Mouse (Mus musculus) spleen, postnatal 10 days (tissue): ENCODE data around the gene Lrrn2.

Source experiments
- DNase-seq, 2 experiments: peaks; one replicate each; pipeline ENCODE4 v3.0.0; 2021 to 2022; ENCODE audit warnings: low spot score in 2 of 2

Lrrn2 gene

DNA sequence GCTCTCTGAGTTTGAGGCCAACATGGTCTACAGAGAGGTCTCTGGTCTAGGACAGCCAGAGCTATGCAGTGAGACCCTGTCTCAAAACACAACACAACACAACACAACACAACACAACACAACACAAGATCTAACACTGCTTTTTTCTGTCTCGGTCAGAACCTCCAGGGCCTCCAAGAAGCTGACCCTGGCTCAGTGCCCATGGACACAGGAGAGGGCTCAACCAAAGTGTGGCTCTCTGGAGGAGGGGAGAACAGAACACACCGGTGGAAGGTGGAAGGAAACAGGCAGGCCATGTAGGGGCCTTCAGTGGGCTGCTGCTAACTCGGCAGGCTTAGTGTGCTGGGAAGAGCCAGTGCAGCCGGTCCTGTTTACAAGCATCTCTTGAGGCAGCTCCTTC is 5.6 kb downstream of the Lrrn2 start:
- DNase-seq = no peak

- no peak for DNase-seq
Observed at GRCm38 (mm10) chr1:132886626-132887025, 6.6 kb downstream of the Lrrn2 start.

DNA sequence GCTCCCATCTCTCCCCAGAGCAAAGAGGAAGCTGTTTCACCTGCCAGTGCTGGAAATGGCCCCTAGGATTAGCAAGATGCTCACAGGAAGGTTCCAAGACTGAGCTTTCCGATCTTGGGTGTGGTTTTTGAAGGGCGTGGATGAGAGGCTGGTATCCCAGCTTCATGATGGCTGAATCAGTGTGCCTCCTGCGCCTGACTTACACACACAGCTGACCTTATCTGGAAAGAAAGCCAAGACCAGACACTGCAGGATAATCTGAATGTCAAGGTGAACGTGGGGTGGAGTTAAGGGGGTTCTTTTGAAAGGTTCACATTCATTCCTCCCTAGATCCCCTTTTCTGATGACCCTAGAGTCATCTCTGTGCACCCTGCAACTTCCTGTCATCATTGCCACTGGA is 8.7 kb downstream of the Lrrn2 start:
- DNase-seq = no peak

- DNase-seq = no peak
Observed at GRCm38 (mm10) chr1:132890161-132890794, 10.2 kb downstream of the Lrrn2 start.

DNA sequence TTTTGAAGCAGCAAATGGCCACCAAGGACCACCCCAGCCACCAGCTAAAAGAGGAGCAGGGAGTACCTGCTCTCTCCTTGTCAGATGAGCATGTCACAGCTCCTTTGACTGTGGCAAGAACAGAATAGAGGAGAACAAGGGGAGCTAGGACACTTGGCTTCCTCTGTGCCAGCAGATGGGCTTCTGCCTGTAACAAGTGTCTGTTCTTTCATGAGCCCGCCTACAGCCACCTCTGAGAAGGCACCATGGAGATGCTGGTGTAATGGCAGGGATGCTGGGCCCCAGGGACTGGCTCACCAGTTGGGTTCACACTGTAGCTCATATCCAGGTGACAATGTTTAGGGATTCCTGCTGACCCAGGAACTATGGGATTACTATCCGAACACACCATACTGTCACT is 12.0 kb downstream of the Lrrn2 start:
- DNase-seq = no peak

DNA sequence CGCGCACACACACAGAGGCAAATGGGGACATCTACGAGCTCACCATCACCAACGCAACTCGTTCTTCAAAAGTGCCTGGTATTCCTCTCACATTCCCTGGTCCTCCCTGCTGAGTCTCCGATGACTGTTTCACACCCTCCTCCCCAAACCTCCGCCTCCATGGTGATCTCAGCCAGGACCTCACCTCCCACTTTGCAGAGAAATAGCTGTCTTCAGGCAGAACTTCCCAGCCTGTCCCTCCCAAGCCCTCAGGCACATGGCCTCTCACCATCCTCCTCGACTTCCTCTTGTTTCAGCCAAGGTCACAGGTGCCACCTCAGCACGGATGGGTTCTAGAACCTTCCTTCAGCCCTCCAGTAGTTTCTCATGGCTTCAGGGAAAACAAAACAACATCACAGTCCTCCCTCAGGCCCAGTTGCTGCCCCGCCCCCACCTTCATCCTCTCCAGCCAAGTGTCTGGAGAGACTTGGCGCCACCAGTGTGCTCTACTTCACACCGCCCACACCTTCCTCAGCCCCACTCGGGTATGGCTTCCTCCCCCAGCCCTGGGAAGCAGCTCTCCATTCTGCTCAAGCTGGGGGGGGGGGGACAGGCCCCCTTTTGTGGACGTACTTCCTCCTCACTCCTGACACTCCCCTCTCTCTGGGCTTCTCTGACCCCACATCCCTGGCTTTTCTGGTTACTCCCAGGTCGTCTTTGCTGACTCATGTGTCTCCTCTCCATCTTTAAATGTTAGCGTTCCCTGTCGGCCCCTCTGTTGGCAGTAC is 13.4 kb downstream of the Lrrn2 start:
- DNase-seq = no peak

DNA sequence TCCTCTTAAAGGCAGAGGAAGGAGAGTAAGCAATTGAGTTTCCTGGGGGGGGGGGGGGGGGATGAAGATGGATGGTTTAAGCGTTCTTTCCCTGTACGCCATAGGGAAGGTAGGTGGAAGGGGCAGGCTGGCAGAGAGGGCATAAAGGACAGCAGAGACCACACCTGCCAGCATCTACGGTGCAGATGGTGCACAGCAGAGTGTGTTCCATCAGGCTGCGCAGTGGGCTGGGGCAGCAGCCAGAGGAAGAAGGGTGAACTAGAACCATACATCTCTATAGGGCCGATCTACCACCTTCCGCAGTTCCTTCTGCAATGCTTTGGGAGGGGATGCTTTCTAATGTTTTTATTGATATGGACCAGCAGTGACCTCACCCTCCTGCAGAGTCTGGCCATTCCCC is 19.0 kb downstream of the Lrrn2 start:
- no peak for DNase-seq

DNA sequence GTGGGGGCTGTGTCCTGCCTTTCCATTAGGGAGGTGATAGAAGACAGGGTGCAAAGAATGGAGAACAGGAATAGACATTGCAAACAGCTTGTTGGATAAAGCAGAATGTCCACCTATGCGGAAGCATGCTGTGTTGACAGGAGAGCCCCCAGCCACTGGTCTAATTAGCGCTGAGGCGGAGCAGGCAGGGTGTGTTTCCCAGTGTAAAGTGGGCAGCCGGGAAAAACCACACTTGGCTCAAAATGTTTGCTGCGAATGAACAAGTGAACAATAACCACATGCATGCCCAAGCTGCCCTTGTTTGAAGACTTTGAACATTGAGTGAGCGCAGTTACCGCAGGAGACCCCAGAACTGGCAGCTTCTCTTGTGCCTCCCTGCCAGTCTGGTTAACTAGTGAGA is 19.6 kb downstream of the Lrrn2 start:
- no peak for DNase-seq

DNA sequence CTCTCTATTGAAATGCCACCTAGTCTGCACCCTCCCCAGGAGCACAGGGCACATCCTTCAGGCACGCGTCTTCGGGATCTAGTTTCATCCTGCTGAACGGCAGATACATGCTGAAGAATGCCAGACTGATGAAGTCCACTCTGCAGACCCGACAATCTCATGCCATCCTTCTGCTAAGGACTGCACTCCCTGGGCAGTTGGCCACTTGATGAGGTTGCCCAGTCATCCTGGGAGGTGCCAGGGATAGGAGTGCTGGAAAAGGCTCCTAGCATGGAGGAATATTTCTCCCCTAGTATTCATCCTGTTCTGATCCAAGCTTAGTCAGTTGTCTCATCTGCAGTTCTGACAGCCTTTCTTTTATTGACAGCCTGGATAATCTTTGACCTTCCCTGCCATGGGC is 20.9 kb downstream of the Lrrn2 start:
- DNase-seq = no peak

- no peak for DNase-seq
Observed at GRCm38 (mm10) chr1:132903519-132903918, 23.4 kb downstream of the Lrrn2 start.

DNA sequence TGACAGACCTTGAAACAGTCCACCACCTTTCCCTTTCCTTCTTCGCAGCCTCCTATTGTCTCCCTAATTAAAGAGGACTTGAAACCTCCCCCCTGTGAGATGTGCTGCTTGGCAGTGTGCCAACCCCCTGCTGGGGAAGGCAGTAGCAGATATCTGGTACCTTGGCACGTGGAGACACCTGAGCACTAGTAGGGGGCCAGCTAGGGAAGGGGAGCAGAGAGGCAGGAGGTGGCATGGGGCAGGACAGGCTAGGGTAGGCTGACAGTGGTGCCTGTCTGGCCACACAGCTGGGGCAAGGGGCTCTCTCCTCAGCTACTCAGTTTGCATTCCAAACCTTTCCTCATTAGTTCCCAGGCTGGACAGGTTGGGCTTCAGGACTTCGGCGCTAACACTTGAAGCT is 29.0 kb downstream of the Lrrn2 start:
- DNase-seq = no peak

- DNase-seq = no peak
Observed at GRCm38 (mm10) chr1:132909951-132910350, 29.9 kb downstream of the Lrrn2 start.

GRCm38 (mm10) chr1:132910414-132911041 is 30.5 kb downstream of the Lrrn2 start:
- no peak for DNase-seq

- no peak for DNase-seq
Observed at GRCm38 (mm10) chr1:132915849-132916493, 35.9 kb downstream of the Lrrn2 start.

DNA sequence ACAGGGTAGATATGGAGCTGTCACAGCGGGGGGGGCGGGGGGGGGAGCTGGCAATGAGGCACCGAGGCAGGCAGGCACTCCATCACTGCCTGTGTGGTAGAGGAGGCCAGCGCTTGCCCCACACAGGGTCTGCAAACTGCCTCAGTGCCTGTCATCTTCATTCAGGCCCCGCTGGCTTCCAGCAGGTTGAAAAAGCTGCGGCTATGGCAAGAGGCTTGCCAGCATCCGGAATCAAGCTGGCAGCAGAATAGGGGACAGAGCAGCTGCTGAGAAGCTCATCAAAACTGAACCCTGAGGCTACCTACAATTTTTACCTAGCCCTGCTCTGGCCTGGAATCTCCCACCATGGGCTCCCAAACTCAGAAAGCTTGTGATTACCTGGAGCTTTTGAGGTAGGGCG is 37.5 kb downstream of the Lrrn2 start:
- no peak for DNase-seq

GRCm38 (mm10) chr1:132918117-132918680 is 38.1 kb downstream of the Lrrn2 start:
- no peak for DNase-seq

GRCm38 (mm10) chr1:132919258-132919657 is 39.2 kb downstream of the Lrrn2 start:
- DNase-seq = no peak

DNA sequence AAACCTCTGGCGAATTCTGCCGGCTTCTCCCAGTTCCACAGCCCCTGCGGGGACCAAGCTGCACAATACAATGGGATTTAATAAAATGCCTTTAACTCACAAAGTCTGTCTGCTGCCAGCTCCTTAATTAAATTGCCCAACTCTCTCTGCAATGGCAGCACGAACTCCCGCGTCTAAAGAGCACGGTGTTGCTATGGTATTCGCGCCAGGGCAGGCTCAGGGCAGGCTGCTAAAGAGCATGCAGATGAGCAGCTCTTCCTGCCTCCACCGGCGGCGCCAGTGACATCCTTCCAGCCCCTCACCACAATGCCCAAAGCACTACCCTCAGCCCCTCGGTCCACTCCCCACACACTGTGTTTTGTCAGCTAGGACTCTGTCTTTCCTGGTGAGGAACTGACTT is 41.0 kb downstream of the Lrrn2 start:
- DNase-seq = no peak

- no peak for DNase-seq
Observed at GRCm38 (mm10) chr1:132922257-132922656, 42.2 kb downstream of the Lrrn2 start.

DNA sequence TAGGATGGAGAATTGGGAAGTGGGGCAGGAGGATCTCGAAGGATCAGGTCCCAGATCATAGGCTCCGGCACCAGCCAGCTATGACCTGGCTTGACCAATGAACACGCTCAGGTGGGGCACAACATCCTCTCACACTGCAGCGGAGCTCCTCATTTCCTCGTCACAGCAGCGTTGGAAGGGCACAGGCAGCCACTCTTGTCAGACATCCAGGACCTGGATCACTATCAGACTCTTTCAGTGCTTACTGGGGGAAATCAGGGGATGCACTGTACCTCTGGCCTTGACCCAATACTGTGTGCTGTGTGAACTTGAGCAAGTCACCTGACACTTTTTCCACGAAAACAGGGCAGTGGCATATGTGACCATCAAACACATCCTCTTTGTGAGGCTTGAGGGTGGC is 45.2 kb downstream of the Lrrn2 start:
- no peak for DNase-seq

DNA sequence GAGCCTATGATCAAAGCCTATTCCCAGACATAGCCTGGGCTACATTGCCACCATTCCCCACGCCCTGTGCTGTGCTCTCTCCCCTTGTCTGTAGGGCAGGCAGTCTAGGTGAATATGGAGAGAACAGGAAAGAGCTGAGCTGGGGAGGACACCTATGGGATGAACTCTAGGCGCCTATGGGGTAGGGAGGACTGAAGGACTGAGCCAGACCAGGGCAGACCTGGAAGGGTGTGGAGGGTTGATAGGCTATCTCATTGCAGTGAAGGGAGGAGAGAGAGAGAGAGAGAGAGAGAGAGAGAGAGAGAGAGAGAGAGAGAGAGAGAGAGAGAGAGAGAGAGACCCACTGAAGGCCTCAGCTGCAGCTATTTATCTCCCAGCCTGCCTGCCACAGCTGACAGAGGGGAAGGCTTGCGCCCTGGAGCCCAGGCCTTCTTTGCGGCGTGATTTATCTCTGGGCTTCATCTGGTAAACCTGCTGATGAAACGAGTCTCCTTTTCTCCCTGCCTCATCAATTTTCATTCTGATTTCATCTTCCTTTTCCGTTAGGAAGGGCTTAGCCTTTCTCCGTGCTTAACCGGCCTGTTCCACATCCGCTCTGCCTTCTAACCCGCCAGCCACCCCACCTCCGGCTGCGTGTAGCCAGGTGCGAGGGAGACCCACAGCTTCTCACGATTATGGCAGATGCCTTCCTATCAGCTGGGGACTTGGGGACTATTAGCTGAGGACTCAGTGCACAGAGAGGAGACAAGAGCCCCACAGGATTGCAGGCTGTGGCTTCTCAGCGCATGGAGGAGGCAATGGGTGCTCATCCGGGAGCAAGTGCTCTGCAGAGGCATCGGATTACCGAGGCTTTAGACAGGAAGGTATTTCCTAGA is 48.2 kb downstream of the Lrrn2 start:
- no peak for DNase-seq
